Mouse (Mus musculus): ENCODE measurements around the gene Srpk2.
"Not testable (repeated sequence)": the region's sequence is repeated elsewhere in the genome, so short reads cannot be mapped to it uniquely, and the experiment has no call there.

The Srpk2 gene

GRCm38 (mm10) chr5:23684517-23684916 is at the start of gene Srpk2:
Gene Srpk2, minus strand, starts transcription at chr5:23684617.
- DNase-seq (ENCODE audit: low spot score in 2 of 2), result no peak

- peak in 1 of 2 experiments; percentile 12 for DNase-seq (ENCODE audit: low spot score in 2 of 2)
These were observed 37.5 kb upstream of the Srpk2 start for GRCm38 (mm10) chr5:23721956-23722355.

GRCm38 (mm10) chr5:23718881-23719328 is 34.5 kb upstream of the Srpk2 start:
- peak in 1 of 2 experiments; percentile 9 for DNase-seq (ENCODE audit: low spot score in 2 of 2)

GRCm38 (mm10) chr5:23718182-23718534 is 33.7 kb upstream of the Srpk2 start:
- DNase-seq (ENCODE audit: low spot score in 2 of 2), result no peak

- no peak for DNase-seq (ENCODE audit: low spot score in 2 of 2)
These were observed 33.2 kb upstream of the Srpk2 start for GRCm38 (mm10) chr5:23717469-23718181.

- DNase-seq (ENCODE audit: low spot score in 2 of 2), result no peak
These were observed 29.3 kb upstream of the Srpk2 start for GRCm38 (mm10) chr5:23713401-23714335.

- DNase-seq (ENCODE audit: low spot score in 2 of 2), result peak; percentile 79 to 81
These were observed 27.9 kb upstream of the Srpk2 start for GRCm38 (mm10) chr5:23712130-23713001.

- peak; percentile 21 to 42 for DNase-seq (ENCODE audit: low spot score in 2 of 2)
These were observed 27.3 kb upstream of the Srpk2 start for GRCm38 (mm10) chr5:23711671-23712129.

- DNase-seq (ENCODE audit: low spot score in 2 of 2), result no peak
These were observed 26.8 kb upstream of the Srpk2 start for GRCm38 (mm10) chr5:23711244-23711643.

- no peak for DNase-seq (ENCODE audit: low spot score in 2 of 2)
These were observed 25.2 kb upstream of the Srpk2 start for GRCm38 (mm10) chr5:23709661-23710060.

- not testable (repeated sequence) for DNase-seq (ENCODE audit: low spot score in 2 of 2)
These were observed 22.5 kb upstream of the Srpk2 start for GRCm38 (mm10) chr5:23706601-23707597.

- DNase-seq (ENCODE audit: low spot score in 2 of 2), result no peak
These were observed 13.0 kb upstream of the Srpk2 start for GRCm38 (mm10) chr5:23697457-23697856.

- DNase-seq (ENCODE audit: low spot score in 2 of 2), result no peak
These were observed 986 bp downstream of the Srpk2 start for GRCm38 (mm10) chr5:23683431-23683830.

GRCm38 (mm10) chr5:23679006-23679405 is 5.4 kb downstream of the Srpk2 start:
- DNase-seq (ENCODE audit: low spot score in 2 of 2), result no peak

GRCm38 (mm10) chr5:23677883-23678282 is 6.5 kb downstream of the Srpk2 start:
- no peak for DNase-seq (ENCODE audit: low spot score in 2 of 2)

GRCm38 (mm10) chr5:23677072-23677453 is 7.4 kb downstream of the Srpk2 start:
- no peak for DNase-seq (ENCODE audit: low spot score in 2 of 2)

GRCm38 (mm10) chr5:23676156-23677071 is 8.0 kb downstream of the Srpk2 start:
- no peak for DNase-seq (ENCODE audit: low spot score in 2 of 2)

- peak; percentile 32 to 41 for DNase-seq (ENCODE audit: low spot score in 2 of 2)
These were observed 8.8 kb downstream of the Srpk2 start for GRCm38 (mm10) chr5:23675499-23676155.
